Mouse (Mus musculus) CH12.LX (cell line): ENCODE measurements at regions not wholly inside any gene's neighbourhood (a gene's known extent, or its start where the extent isn't known, plus 50 kb on each side); places are given as distances from the start of the nearest gene placed in this dataset.

ENCODE experiments used
- DNase-seq: peaks from one replicate; pipeline ENCODE4 v3.0.0-alpha.2; 2013; ENCODE audit errors: extremely low read depth
- H3K27ac ChIP-seq: 2 replicates; pipeline ENCODE4 v1.5.1; 2012; ENCODE audit warnings: low read depth, mild to moderate bottlenecking, control low read depth, moderate library complexity; ENCODE audit not compliant: insufficient read depth
- H3K27me3 ChIP-seq: replicated peaks from 2 replicates; pipeline ENCODE3; 2012; ENCODE audit warnings: inconsistent platforms
- H3K36me3 ChIP-seq, 2 experiments: replicated peaks in 1 of 2; 2 replicates each; pipeline versions ENCODE3 to v1.6.1; 2012; ENCODE audit warnings: inconsistent platforms in 1 of 2, low read length in 1 of 2, mild to moderate bottlenecking in 1 of 2, mixed read lengths in 1 of 2, moderate library complexity in 1 of 2; ENCODE audit not compliant: control insufficient read depth in 1 of 2, insufficient read depth in 1 of 2
- H3K4me1 ChIP-seq, 2 experiments: 2 replicates each; pipeline ENCODE4 v1.6.1; 2012; ENCODE audit warnings: inconsistent platforms in 1 of 2, moderate library complexity in 1 of 2; ENCODE audit not compliant: insufficient read depth in 2 of 2, control insufficient read depth in 1 of 2
- H3K4me2 ChIP-seq: 2 replicates; pipeline ENCODE4 v1.6.1; 2012; ENCODE audit warnings: low read depth, mild to moderate bottlenecking, control low read depth; ENCODE audit not compliant: poor library complexity, insufficient read depth, severe bottlenecking
- H3K4me3 ChIP-seq, 3 experiments: fragments of 150-350 bp in 1 of 3; sonication (generic) in 1 of 3; replicated peaks in 1 of 3; 2 replicates each; pipeline versions ENCODE3 to v1.5.1; 2011 to 2012; ENCODE audit warnings: low read depth in 2 of 3, low read length in 2 of 3, mild to moderate bottlenecking in 2 of 3, moderate library complexity in 2 of 3, control low read depth in 1 of 3, improper control_type of control experiment in 1 of 3, inconsistent platforms in 1 of 3, mixed read lengths in 1 of 3; ENCODE audit not compliant: poor library complexity in 1 of 3
- H3K79me2 ChIP-seq: replicated peaks from 2 replicates; pipeline ENCODE4 v1.6.1; 2012; ENCODE audit warnings: mild to moderate bottlenecking, moderate library complexity; ENCODE audit not compliant: control insufficient read depth, poor library complexity, insufficient read depth, severe bottlenecking; ENCODE audit errors: extremely low read depth
- H3K9ac ChIP-seq: 2 replicates; pipeline ENCODE4 v1.6.1; 2012; ENCODE audit warnings: low read depth, mild to moderate bottlenecking, control low read depth, moderate library complexity; ENCODE audit not compliant: insufficient read depth
- H3K9me3 ChIP-seq: replicated peaks from 2 replicates; pipeline ENCODE3; 2012; ENCODE audit warnings: low read length, inconsistent platforms, mixed read lengths
- BHLHE40 ChIP-seq: IDR thresholded peaks from 2 replicates; pipeline ENCODE4 v1.6.1; 2011; ENCODE audit warnings: mild to moderate bottlenecking, low read depth, low read length, improper control_type of control experiment
- CHD1 ChIP-seq: IDR thresholded peaks from 2 replicates; pipeline ENCODE4 v1.6.1; 2012; ENCODE audit warnings: low read depth, low read length, improper control_type of control experiment, inconsistent platforms
- CTCF ChIP-seq, 2 experiments: IDR thresholded peaks in 1 of 2; conservative IDR thresholded peaks in 1 of 2; 2 replicates each; pipeline ENCODE4 v1.5.1; 2011 to 2012; ENCODE audit warnings: low read depth in 2 of 2, low read length in 2 of 2, improper control_type of control experiment in 1 of 2, inconsistent platforms in 1 of 2, mild to moderate bottlenecking in 1 of 2, moderate library complexity in 1 of 2
- ELF1 ChIP-seq: IDR thresholded peaks from 2 replicates; pipeline ENCODE4 v1.6.1; 2014; ENCODE audit warnings: low read depth, mild to moderate bottlenecking, inconsistent platforms, low read length, improper control_type of control experiment
- GABPA ChIP-seq: IDR thresholded peaks from 2 replicates; pipeline ENCODE4 v1.6.1; 2012; ENCODE audit warnings: low read depth, low read length, improper control_type of control experiment, inconsistent platforms; ENCODE audit not compliant: insufficient replicate concordance
- HCFC1 ChIP-seq: IDR thresholded peaks from 2 replicates; pipeline ENCODE4 v1.6.1; 2012; ENCODE audit warnings: low read depth, mild to moderate bottlenecking, inconsistent platforms, low read length, improper control_type of control experiment
- MAX ChIP-seq: IDR thresholded peaks from 2 replicates; pipeline ENCODE4 v1.6.1; 2011; ENCODE audit warnings: low read length, improper control_type of control experiment
- MAZ ChIP-seq: IDR thresholded peaks from 2 replicates; pipeline ENCODE4 v1.6.1; 2012; ENCODE audit warnings: low read depth, mild to moderate bottlenecking, inconsistent platforms, low read length, improper control_type of control experiment, moderate library complexity
- MXI1 ChIP-seq: IDR thresholded peaks from 2 replicates; pipeline ENCODE4 v1.6.1; 2011; ENCODE audit warnings: mild to moderate bottlenecking, low read depth, low read length, improper control_type of control experiment
- NELFE ChIP-seq: IDR thresholded peaks from 2 replicates; pipeline ENCODE4 v1.6.1; 2011; ENCODE audit warnings: low read depth, low read length, improper control_type of control experiment
- NRF1 ChIP-seq: IDR thresholded peaks from 2 replicates; pipeline ENCODE4 v1.6.1; 2014; ENCODE audit warnings: low read depth, mild to moderate bottlenecking, inconsistent platforms, low read length, improper control_type of control experiment, moderate library complexity
- PAX5 ChIP-seq: IDR thresholded peaks from 2 replicates; pipeline ENCODE4 v1.6.1; 2012; ENCODE audit warnings: low read length, inconsistent platforms, mixed read lengths
- POLR2AphosphoS2 ChIP-seq: IDR thresholded peaks from 2 replicates; pipeline ENCODE4 v1.6.1; 2011; ENCODE audit warnings: low read depth, low read length, improper control_type of control experiment
- RAD21 ChIP-seq: IDR thresholded peaks from 2 replicates; pipeline ENCODE4 v1.6.1; 2011; ENCODE audit warnings: low read depth, mild to moderate bottlenecking, low read length, improper control_type of control experiment, moderate library complexity
- RCOR1 ChIP-seq: conservative IDR thresholded peaks from 2 replicates; pipeline ENCODE4 v1.6.1; 2012; ENCODE audit warnings: low read depth, mild to moderate bottlenecking, inconsistent platforms, low read length, improper control_type of control experiment
- SIN3A ChIP-seq: IDR thresholded peaks from 2 replicates; pipeline ENCODE4 v1.6.1; 2012; ENCODE audit warnings: low read length, improper control_type of control experiment, inconsistent platforms
- TBP ChIP-seq: conservative IDR thresholded peaks from 2 replicates; pipeline ENCODE4 v1.6.1; 2011; ENCODE audit warnings: low read depth, low read length, improper control_type of control experiment
- TCF12 ChIP-seq: IDR thresholded peaks from 2 replicates; pipeline ENCODE4 v1.6.1; 2014; ENCODE audit warnings: low read depth, mild to moderate bottlenecking, inconsistent platforms, low read length, improper control_type of control experiment
- USF2 ChIP-seq: conservative IDR thresholded peaks from 2 replicates; pipeline ENCODE4 v1.6.1; 2011; ENCODE audit warnings: low read depth, low read length, improper control_type of control experiment
- ZKSCAN1 ChIP-seq: IDR thresholded peaks from 2 replicates; pipeline ENCODE4 v1.6.1; 2012; ENCODE audit warnings: low read depth, inconsistent platforms, low read length, improper control_type of control experiment, borderline replicate concordance
- ZNF384 ChIP-seq: IDR thresholded peaks from 2 replicates; pipeline ENCODE4 v1.6.1; 2012; ENCODE audit warnings: low read depth, low read length, improper control_type of control experiment, inconsistent platforms
- dilution Hi-C: fragments of 300-500 bp; cut with MboI; formaldehyde crosslinking; loops from 2 replicates; pipeline ENCODE4 v1.14.3; 2020; ENCODE audit warnings: low sequenced_read_pairs; ENCODE audit not compliant: extremely low pct_unique_long_range_greater_than_20kb, extremely low pct_ligation_motif_present
- in situ Hi-C: fragments of 300-500 bp; cut with MboI; formaldehyde crosslinking; loops from 3 replicates; pipeline ENCODE4 v1.14.3; 2019; ENCODE audit warnings: low sequenced_read_pairs, low pct_ligation_motif_present, low pct_unique_long_range_greater_than_20kb, mixed read lengths

DNA sequence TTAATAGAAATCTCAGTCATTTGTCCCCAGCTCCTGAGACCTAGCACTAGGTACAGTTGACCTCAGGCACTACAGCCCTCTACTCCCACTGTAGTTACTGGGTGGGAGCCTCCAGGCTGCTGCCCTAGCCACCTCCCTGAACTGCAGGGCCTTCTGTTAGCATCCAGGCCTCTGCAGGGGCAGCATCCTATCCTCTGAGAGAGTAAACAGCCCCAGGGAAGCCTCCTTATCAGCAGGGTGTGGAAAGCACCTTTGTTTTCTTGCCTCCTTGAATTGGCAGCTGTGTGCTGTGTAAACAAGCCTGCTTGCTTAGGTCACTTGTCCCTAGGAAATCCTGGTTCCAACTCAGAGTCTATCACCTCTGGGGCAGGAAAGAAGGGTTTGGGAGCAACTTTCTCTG lies 66.2 kb upstream of the Rapgef5 start:
- Histone ChIP-seq H3K36me3 (no peaks in the 10 kb centered on the region), H3K4me1 (peaks cover 4 to 19% of the 10 kb centered on the region in 2 experiments; a peak in 2 of 4 replicates), H3K27ac (no peak overlapping the region), H3K79me2 (no peaks in the 10 kb centered on the region), H3K9me3 (no peaks in the 10 kb centered on the region), H3K4me2 (no peak overlapping the region), H3K27me3 (no peaks in the 10 kb centered on the region), H3K9ac (no peak overlapping the region), H3K4me3 (no peak overlapping the region)
- no peak for DNase-seq
- in situ Hi-C loops, result no loop called here
- dilution Hi-C loops, result no loop called here
- TF ChIP-seq RCOR1, result no peak
- no peak for TF ChIP-seq MAX
- TF ChIP-seq MXI1, result no peak
- TF ChIP-seq TBP, result no peak
- TF ChIP-seq GABPA, result no peak
- TF ChIP-seq USF2, result no peak
- TF ChIP-seq POLR2AphosphoS2, result no peak
- no peak for TF ChIP-seq RAD21
- TF ChIP-seq BHLHE40, result no peak
- no peak for TF ChIP-seq NELFE
- TF ChIP-seq CHD1, result no peak
- TF ChIP-seq TCF12, result no peak
- TF ChIP-seq CTCF (conservative IDR thresholded peaks at IDR 0.05 in 1 of 2, IDR thresholded peaks at IDR 0.05 in 1 of 2; ENCODE audit: low read depth in 2 of 2, low read length in 2 of 2), result no peak
- TF ChIP-seq HCFC1, result no peak
- no peak for TF ChIP-seq NRF1

DNA sequence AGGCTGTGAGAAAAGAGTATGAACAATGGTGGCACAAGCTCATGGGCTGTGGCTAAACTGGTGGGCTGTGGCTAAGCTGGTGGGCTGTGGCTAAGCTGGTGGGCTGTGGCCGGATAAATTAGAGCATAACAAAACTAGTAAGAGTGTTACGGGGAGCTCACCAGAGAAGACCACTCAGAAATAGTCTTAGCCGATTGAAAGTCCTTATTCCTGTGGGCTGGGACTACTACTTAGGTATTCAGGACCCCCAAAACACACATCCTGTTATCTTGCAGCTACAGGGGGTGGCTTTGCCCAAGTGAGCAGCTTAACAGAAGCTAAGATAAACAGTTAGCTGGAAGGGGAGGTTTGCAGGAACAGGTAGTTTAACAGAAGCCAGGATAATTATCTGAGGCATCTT lies 65.4 kb upstream of the Rapgef5 start:
- H3K4me2 ChIP-seq, result no peak overlapping the region
- H3K27ac ChIP-seq, result no peak overlapping the region
- H3K27me3 ChIP-seq, result no peaks in the 10 kb centered on the region
- H3K9me3 ChIP-seq, result no peaks in the 10 kb centered on the region
- no peaks in the 10 kb centered on the region for H3K79me2 ChIP-seq
- TF ChIP-seq RAD21 (no peak), RCOR1 (no peak), PAX5 (no peak), MXI1 (no peak), NRF1 (no peak), CTCF (conservative IDR thresholded peaks at IDR 0.05 in 1 of 2, IDR thresholded peaks at IDR 0.05 in 1 of 2; ENCODE audit: low read depth in 2 of 2, low read length in 2 of 2) (no peak), CHD1 (no peak), MAZ (no peak), ELF1 (no peak), ZNF384 (no peak), ZKSCAN1 (no peak), TBP (no peak), SIN3A (no peak)
- dilution Hi-C loops (no loop called here), in situ Hi-C loops (no loop called here)
- no peak overlapping the region for H3K9ac ChIP-seq
- DNase-seq, result no peak
- H3K4me1 ChIP-seq, result peaks cover 4 to 19% of the 10 kb centered on the region in 2 experiments; a peak in 2 of 4 replicates
- H3K4me3 ChIP-seq, result no peak overlapping the region
- no peaks in the 10 kb centered on the region for H3K36me3 ChIP-seq
